Mouse (Mus musculus) lung, postnatal 14 days (tissue): ENCODE results near the gene Akap8l.

Experiments used
- DNase-seq: peaks from one replicate; pipeline ENCODE4 v3.0.0; 2021

Gene Akap8l

GRCm38 (mm10) chr17:32356766-32357760, 6.7 kb upstream of the Akap8l start:
- no peak for DNase-seq

- DNase-seq, result no peak
Measured at GRCm38 (mm10) chr17:32356281-32356680, 5.9 kb upstream of the Akap8l start.

- DNase-seq, result no peak
Measured at GRCm38 (mm10) chr17:32355031-32355430, 4.6 kb upstream of the Akap8l start.

GRCm38 (mm10) chr17:32354211-32354610, 3.8 kb upstream of the Akap8l start:
- DNase-seq, result no peak

GRCm38 (mm10) chr17:32353696-32354095, 3.3 kb upstream of the Akap8l start:
- DNase-seq, result no peak

- DNase-seq, result no peak
Measured at GRCm38 (mm10) chr17:32351726-32352125, 1.3 kb upstream of the Akap8l start.

GRCm38 (mm10) chr17:32351269-32351668, 862 bp upstream of the Akap8l start:
- no peak for DNase-seq

- no peak for DNase-seq
Measured at GRCm38 (mm10) chr17:32349851-32350381, 491 bp downstream of the Akap8l start.

GRCm38 (mm10) chr17:32349037-32349732, 1.2 kb downstream of the Akap8l start:
- peak; percentile 38 for DNase-seq

- no peak for DNase-seq
Measured at GRCm38 (mm10) chr17:32348406-32348805, 2.0 kb downstream of the Akap8l start.

- no peak for DNase-seq
Measured at GRCm38 (mm10) chr17:32341102-32341501, 9.3 kb downstream of the Akap8l start.

GRCm38 (mm10) chr17:32340110-32340509, 10.3 kb downstream of the Akap8l start:
- no peak for DNase-seq

GRCm38 (mm10) chr17:32335869-32336268, 14.5 kb downstream of the Akap8l start:
- DNase-seq, result no peak

- DNase-seq, result no peak
Measured at GRCm38 (mm10) chr17:32334921-32335320, 15.5 kb downstream of the Akap8l start.

GRCm38 (mm10) chr17:32333675-32334303, 16.6 kb downstream of the Akap8l start:
- DNase-seq, result no peak

- DNase-seq, result no peak
Measured at GRCm38 (mm10) chr17:32327501-32327900, 22.9 kb downstream of the Akap8l start.

GRCm38 (mm10) chr17:32322809-32323208, 27.6 kb downstream of the Akap8l start:
- no peak for DNase-seq

- no peak for DNase-seq
Measured at GRCm38 (mm10) chr17:32321836-32322235, 28.6 kb downstream of the Akap8l start.

- no peak for DNase-seq
Measured at GRCm38 (mm10) chr17:32321390-32321734, 29.0 kb downstream of the Akap8l start.

- peak; percentile 97 for DNase-seq
Measured at GRCm38 (mm10) chr17:32320597-32321389, 29.6 kb downstream of the Akap8l start, which contains the start of gene Akap8. Akap8 (minus strand) TSS chr17:32321238.

- no peak for DNase-seq
Measured at GRCm38 (mm10) chr17:32319950-32320349, 30.5 kb downstream of the Akap8l start.

GRCm38 (mm10) chr17:32317708-32318107, 32.7 kb downstream of the Akap8l start:
- no peak for DNase-seq
